Mouse (Mus musculus) heart, embryonic 11.5 days (tissue): Measurements from ENCODE around the gene Arid1b. TPM values are rescaled to one million over a fixed set of nuclear protein-coding genes. Genes with fewer than 3 reads are reported as not detected.

Source experiments
- ATAC-seq: fragments of 200-750 bp; cut with Nextera tagmentation; replicated peaks from 2 replicates; pipeline ENCODE4 v1.8.0; 2017; ENCODE audit warnings: moderate library complexity; ENCODE audit not compliant: insufficient number of reproducible peaks, low FRiP score, low TSS enrichment
- H3K27ac ChIP-seq: fragments of 300-500 bp; sonication (generic); 2 replicates; pipeline ENCODE4 v1.5.1; 2014; ENCODE audit warnings: mild to moderate bottlenecking, low read depth, low read length
- H3K27me3 ChIP-seq: fragments of 300-500 bp; sonication (generic); 2 replicates; pipeline ENCODE4 v1.6.1; 2014; ENCODE audit warnings: mild to moderate bottlenecking, low read length, mixed read lengths; ENCODE audit not compliant: control insufficient read depth, insufficient read depth
- H3K36me3 ChIP-seq: fragments of 300-500 bp; sonication (generic); 2 replicates; pipeline ENCODE4 v1.6.1; 2014; ENCODE audit warnings: mild to moderate bottlenecking, low read length, moderate library complexity, mixed read lengths; ENCODE audit not compliant: control insufficient read depth, insufficient read depth
- H3K4me1 ChIP-seq: fragments of 300-500 bp; sonication (generic); 2 replicates; pipeline ENCODE4 v1.6.1; 2014; ENCODE audit warnings: low read length; ENCODE audit not compliant: control insufficient read depth, insufficient read depth
- H3K4me2 ChIP-seq: fragments of 300-500 bp; sonication (generic); 2 replicates; pipeline ENCODE4 v1.6.1; 2014; ENCODE audit warnings: mild to moderate bottlenecking, moderate library complexity
- H3K4me3 ChIP-seq: fragments of 300-500 bp; sonication (generic); 2 replicates; pipeline ENCODE4 v1.5.1; 2014; ENCODE audit warnings: low read depth, low read length
- H3K9ac ChIP-seq: fragments of 300-500 bp; sonication (generic); 2 replicates; pipeline ENCODE4 v1.6.1; 2014; ENCODE audit warnings: mild to moderate bottlenecking, low read depth, low read length, moderate library complexity
- H3K9me3 ChIP-seq: fragments of 300-500 bp; sonication (generic); replicated peaks from 2 replicates; pipeline ENCODE4 v1.6.1; 2016; ENCODE audit warnings: low read length; ENCODE audit not compliant: control insufficient read depth
- WGBS: fragments of 180-500 bp; shearing (Covaris S2); extraction: QIAGEN DNeasy Blood & Tissue Kit; methylation state at CpG from one replicate; pipeline ENCODE4 v1.1.7; 2014; ENCODE audit not compliant: insufficient replicate concordance; 5-methylcytosine and 5-hydroxymethylcytosine counted together
- polyA plus RNA-seq: library from polyadenylated mRNA; unstranded; fragments of >200 nt; fragmentation: Nextera tagmentation; extraction: Ambion mirVana; gene quantifications from 2 replicates; pipeline ENCODE4 v1.2.1, GENCODE M21; 2014

Arid1b gene
- polyA plus RNA-seq, 1 experiment from 2014 or later = 8.2 TPM

DNA sequence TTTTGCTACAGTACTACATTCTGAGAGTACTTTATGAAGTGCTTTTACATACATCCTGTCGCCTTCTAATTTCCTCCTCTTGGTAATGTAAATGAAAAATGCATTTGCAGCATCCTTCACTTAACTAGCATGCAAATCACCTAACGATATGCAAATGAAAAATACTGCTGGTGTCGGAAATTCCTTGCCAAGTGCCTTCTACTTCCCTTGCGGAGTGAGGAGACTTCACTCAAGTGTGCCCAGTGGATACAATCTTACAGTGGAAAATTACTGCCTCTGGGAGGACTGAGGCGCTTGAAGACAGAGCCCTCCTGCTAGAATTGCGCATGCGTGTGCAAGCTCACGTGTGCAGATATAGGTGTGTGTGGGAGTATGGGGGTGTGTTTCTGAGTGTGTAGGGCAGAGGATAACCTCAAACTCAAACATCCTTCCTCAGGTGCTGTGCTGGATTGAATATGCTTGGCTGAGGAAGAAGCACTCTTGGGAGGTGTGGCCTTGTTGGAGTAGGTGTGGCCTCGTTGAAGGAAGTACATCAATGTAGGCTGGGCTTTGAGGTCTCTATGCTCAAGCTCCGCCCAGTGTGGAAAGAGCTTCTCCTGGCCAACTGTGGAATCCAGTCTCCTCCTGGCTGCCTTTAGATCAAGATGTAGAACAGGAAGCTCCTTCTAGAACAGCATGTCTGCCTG lies 29.8 kb upstream of the Arid1b start:
- Histone ChIP-seq H3K4me3 (no peak overlapping the region), H3K27me3 (no peaks in the 10 kb centered on the region; the same call in 1 of the 2 replicates), H3K4me1 (no peaks in the 10 kb centered on the region), H3K9me3 (no peaks in the 10 kb centered on the region), H3K4me2 (no peak overlapping the region), H3K36me3 (no peaks in the 10 kb centered on the region), H3K9ac (no peak overlapping the region), H3K27ac (no peak overlapping the region)
- no peak for ATAC-seq
- WGBS = 72% methylated on average over 10 of the region's 10 CpGs

DNA sequence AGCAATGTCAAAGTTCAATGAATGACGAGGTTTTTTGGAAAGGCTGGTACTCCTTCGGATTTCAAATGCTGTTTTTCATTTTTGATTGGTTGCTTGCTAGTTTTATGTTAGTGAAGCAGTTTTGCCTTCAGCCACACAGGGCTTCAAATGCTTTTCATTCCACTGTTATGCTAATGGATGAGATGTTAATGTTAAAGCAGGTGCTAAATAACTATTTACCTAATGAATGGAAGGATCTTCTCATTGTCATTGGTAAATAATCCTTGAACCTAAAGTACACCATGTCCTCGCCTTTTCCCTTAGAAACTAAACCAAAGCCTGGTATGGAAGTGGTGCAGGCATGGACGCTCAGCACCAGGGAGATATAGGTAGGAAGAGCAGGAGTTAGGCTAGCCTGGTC lies 26.9 kb upstream of the Arid1b start:
- no peak overlapping the region for H3K4me3 ChIP-seq
- WGBS = 53% methylated on average over 4 of the region's 4 CpGs
- no peaks in the 10 kb centered on the region for H3K9me3 ChIP-seq
- no peak overlapping the region for H3K9ac ChIP-seq
- no peak overlapping the region for H3K27ac ChIP-seq
- no peaks in the 10 kb centered on the region for H3K4me1 ChIP-seq
- no peaks in the 10 kb centered on the region for H3K36me3 ChIP-seq
- H3K4me2 ChIP-seq = no peak overlapping the region
- no peaks in the 10 kb centered on the region; the same call in 1 of the 2 replicates for H3K27me3 ChIP-seq
- ATAC-seq = no peak

DNA sequence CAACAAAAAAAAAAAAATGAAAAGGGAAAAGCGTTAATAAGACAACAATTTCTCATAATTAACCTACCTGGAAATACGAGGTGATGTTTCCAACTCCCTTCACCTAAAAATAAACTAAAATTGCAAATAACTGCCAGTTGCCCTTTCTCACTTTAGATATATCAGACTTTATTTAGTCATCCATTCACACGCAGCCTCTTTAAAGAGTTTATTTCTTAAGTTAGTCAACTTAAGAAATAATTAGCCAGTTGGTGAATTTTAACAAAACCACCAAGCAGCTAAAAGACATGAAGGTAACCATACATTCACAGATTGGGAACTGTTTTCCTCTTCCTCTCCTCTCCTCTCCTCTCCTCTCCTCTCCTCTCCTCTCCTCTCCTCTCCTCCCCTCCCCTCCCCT lies 26.1 kb upstream of the Arid1b start:
- ATAC-seq = no peak
- Histone ChIP-seq H3K9ac (no peak overlapping the region), H3K9me3 (no peaks in the 10 kb centered on the region), H3K27me3 (no peaks in the 10 kb centered on the region; the same call in 1 of the 2 replicates), H3K4me3 (no peak overlapping the region), H3K4me2 (no peak overlapping the region), H3K4me1 (no peaks in the 10 kb centered on the region), H3K36me3 (no peaks in the 10 kb centered on the region), H3K27ac (no peak overlapping the region)
- 90% methylated on average over 3 of the region's 3 CpGs for WGBS

DNA sequence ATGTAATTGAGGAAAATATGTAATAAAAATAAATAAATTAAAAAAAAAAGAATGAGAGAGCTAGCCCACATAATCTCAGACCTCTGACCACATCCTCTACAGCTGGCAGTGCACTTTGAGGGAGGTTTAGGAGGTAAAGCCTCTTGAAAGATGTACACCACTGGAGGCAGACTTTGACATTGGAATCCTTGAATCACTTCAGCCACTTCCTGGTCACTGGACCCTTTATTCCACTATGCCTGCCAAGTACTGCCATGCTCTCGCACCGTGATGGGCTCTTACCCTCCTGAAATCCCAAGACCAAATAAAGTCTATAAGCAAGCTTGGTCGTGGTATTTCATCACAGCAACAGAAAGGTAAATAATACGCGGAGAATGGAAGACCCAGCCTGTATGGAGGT lies 25.3 kb upstream of the Arid1b start:
- WGBS = 90% methylated on average over 5 of the region's 5 CpGs

DNA sequence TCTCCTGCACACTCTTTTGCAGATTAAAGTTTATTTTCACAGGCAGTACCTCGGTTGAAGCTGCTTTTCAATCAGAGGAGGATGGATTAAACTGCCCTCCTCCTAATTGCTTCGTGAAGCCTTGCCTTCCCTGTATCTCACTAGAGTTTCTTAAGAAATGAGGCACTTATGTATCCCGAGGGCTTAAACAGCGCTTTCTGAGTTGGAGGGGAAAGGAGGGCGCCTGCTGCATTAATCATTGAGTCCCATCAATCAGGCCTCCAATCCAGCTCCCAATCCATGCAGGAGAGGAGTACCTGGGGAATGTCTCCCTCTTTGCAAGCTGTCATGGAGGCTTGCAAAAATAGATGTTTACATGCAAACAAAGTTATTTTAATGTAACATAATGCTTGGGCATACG lies 21.9 kb upstream of the Arid1b start:
- no peaks in the 10 kb centered on the region for H3K27me3 ChIP-seq
- H3K4me1 ChIP-seq = no peaks in the 10 kb centered on the region
- no peaks in the 10 kb centered on the region for H3K9me3 ChIP-seq
- no peak for ATAC-seq
- H3K36me3 ChIP-seq = no peaks in the 10 kb centered on the region
- 57% methylated on average over 6 of the region's 6 CpGs for WGBS
- H3K27ac ChIP-seq = no peak overlapping the region
- no peak overlapping the region for H3K4me3 ChIP-seq
- H3K9ac ChIP-seq = no peak overlapping the region
- H3K4me2 ChIP-seq = no peak overlapping the region

More for the DNA sequence above, 25.3 kb upstream of the Arid1b start:
- no peak overlapping the region for H3K9ac ChIP-seq
- H3K4me1 ChIP-seq = no peaks in the 10 kb centered on the region
- no peak for ATAC-seq
- H3K4me3 ChIP-seq = no peak overlapping the region
- no peaks in the 10 kb centered on the region; the same call in 1 of the 2 replicates for H3K27me3 ChIP-seq
- H3K9me3 ChIP-seq = no peaks in the 10 kb centered on the region
- no peaks in the 10 kb centered on the region for H3K36me3 ChIP-seq
- H3K27ac ChIP-seq = no peak overlapping the region
- no peak overlapping the region for H3K4me2 ChIP-seq

DNA sequence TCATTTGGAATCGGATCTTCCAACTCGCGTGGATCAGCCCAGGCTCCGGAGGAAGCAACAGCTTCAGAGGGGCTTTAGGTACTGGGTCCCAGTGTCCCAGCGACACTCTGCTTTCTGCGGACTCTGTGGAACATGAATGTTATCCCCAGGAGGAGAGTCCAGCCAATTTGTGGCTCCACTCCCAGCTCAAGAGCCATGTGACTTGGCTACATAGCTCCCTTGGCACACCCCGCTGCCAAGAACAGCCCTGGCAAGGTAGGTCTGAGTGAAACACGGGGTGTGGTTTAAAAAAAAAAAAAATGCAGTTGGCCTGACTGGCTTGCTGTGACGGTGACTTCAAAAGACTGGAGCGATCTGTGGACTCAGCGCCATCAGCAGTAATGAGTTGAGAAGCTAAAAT lies 19.4 kb upstream of the Arid1b start:
- no peak for ATAC-seq

DNA sequence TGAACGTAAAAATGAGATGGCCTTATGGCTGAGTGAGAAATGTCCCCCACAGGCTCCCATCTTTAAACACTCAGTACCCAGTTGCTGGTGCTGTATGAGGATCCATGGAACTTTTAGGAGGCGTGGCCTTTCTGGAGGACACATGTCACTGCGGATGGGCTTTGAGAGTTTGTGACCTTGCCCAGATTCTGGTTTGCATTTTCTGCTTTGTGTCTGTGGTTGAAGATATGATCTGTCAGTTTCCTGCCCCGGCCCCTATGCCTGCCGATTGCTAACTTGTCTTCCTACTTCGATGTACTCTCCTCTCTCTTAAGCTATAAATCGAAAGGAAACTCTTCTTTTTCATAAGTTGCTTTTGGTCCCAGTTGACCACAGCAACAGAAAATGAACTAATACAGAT lies 14.0 kb upstream of the Arid1b start:
- H3K9ac ChIP-seq = no peak overlapping the region
- no peak for ATAC-seq
- no peaks in the 10 kb centered on the region for H3K4me1 ChIP-seq
- no peak overlapping the region for H3K27ac ChIP-seq
- no peaks in the 10 kb centered on the region for H3K27me3 ChIP-seq
- WGBS = 66% methylated on average over 7 of the region's 7 CpGs
- no peak overlapping the region for H3K4me3 ChIP-seq
- no peaks in the 10 kb centered on the region for H3K36me3 ChIP-seq
- H3K4me2 ChIP-seq = no peak overlapping the region
- H3K9me3 ChIP-seq = no peaks in the 10 kb centered on the region

More for the DNA sequence above, 19.4 kb upstream of the Arid1b start:
- Histone ChIP-seq H3K36me3 (no peaks in the 10 kb centered on the region), H3K4me1 (no peaks in the 10 kb centered on the region), H3K9ac (no peak overlapping the region), H3K27me3 (no peaks in the 10 kb centered on the region), H3K9me3 (no peaks in the 10 kb centered on the region), H3K4me3 (no peak overlapping the region), H3K4me2 (no peak overlapping the region), H3K27ac (no peak overlapping the region)
- WGBS = 74% methylated on average over 11 of the region's 11 CpGs

DNA sequence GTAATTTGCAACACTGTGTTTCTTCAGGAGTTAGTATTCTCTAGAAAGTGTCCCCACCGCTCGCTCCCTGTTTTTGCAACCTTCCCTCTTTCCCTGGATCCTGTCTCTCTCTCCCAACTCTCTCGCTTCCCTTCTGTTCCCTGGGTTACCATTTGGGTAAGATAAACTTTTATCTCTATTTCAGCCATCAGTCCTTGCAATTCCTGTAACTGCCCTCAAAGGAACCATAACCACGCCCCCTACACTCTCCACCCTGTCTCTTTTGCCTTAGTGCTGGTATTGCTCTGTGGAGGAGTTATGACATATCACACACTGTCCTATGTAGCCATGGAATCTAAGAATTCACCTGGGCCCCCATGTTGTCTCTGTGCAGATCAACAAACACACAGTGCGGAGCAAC lies 11.3 kb upstream of the Arid1b start:
- H3K4me2 ChIP-seq = no peak overlapping the region
- H3K36me3 ChIP-seq = no peaks in the 10 kb centered on the region
- no peak overlapping the region for H3K9ac ChIP-seq
- 64% methylated on average over 5 of the region's 5 CpGs for WGBS
- no peak overlapping the region for H3K4me3 ChIP-seq
- no peak for ATAC-seq
- no peak overlapping the region for H3K27ac ChIP-seq
- H3K9me3 ChIP-seq = no peaks in the 10 kb centered on the region
- H3K4me1 ChIP-seq = no peaks in the 10 kb centered on the region
- no peaks in the 10 kb centered on the region for H3K27me3 ChIP-seq

DNA sequence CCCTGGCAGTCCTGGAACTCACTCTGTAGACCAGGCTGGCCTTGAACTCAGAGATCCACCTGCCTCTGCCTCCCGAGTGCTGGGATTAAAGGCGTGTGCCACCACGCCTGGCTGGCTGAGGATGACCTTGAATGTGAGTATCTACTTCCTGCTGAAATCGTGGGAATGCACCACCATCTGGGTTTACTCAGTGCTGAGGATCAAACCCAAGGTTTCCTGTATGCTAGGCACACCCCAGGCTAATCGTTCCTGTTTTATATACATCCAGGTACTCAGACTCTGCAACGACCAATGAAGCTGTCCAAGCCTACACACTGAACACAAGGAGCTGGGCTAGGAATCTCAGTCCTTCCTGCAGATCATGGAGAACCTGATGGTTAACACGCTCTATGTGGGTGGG lies 9.4 kb upstream of the Arid1b start:
- ATAC-seq = no peak
- 79% methylated on average over 7 of the region's 7 CpGs for WGBS

More for the DNA sequence above, 9.4 kb upstream of the Arid1b start:
- Histone ChIP-seq H3K27me3 (no peaks in the 10 kb centered on the region), H3K9me3 (no peaks in the 10 kb centered on the region), H3K9ac (no peak overlapping the region), H3K4me1 (no peaks in the 10 kb centered on the region), H3K36me3 (no peaks in the 10 kb centered on the region), H3K27ac (no peak overlapping the region), H3K4me2 (no peak overlapping the region), H3K4me3 (no peak overlapping the region)
